In genomic region chr12:108792152-108792545, GRCm38 (mm10) we compare ENCODE assay signal across 1 mouse cellular context.
TF ChIP-seq lines count a peak whose summit lies in the region.

No protein-coding gene starts in this region.

TF ChIP-seq in CH12.LX, 34 proteins besides CTCF, POLR2A, EP300 and RAD21 (continued from another document):
- TF ChIP-seq TBP (conservative IDR thresholded peaks at IDR 0.05; ENCODE audit: low read depth, low read length) (peak; percentile 75; the same call in 1 of the 2 replicates), MYC (IDR thresholded peaks at IDR 0.05; ENCODE audit: low read depth, low read length) (no peak; the same call in none of the 2 replicates), NELFE (IDR thresholded peaks at IDR 0.05; ENCODE audit: low read depth, low read length) (peak; percentile 68), SMC3 (IDR thresholded peaks at IDR 0.05; ENCODE audit: low read depth, low read length) (no peak), IRF4 (IDR thresholded peaks at IDR 0.05; ENCODE audit: low read depth, low read length) (peak; percentile 67; the same call in 1 of the 2 replicates), TCF12 (IDR thresholded peaks at IDR 0.05; ENCODE audit: low read depth, low read length) (peak; percentile 48; the same call in 1 of the 2 replicates), ZNF384 (IDR thresholded peaks at IDR 0.05; ENCODE audit: low read depth, low read length) (peak; percentile 10; the same call in 1 of the 2 replicates), JUN (IDR thresholded peaks at IDR 0.05; ENCODE audit: insufficient read depth, low read depth, low read length) (no peak; the same call in 1 of the 2 replicates), ZKSCAN1 (IDR thresholded peaks at IDR 0.05; ENCODE audit: borderline replicate concordance, low read depth, low read length) (no peak), UBTF (IDR thresholded peaks at IDR 0.05; ENCODE audit: low read depth, low read length) (no peak), USF2 (conservative IDR thresholded peaks at IDR 0.05; ENCODE audit: low read depth, low read length) (no peak), PAX5 (IDR thresholded peaks at IDR 0.05; ENCODE audit: low read length) (no peak), MAZ (IDR thresholded peaks at IDR 0.05; ENCODE audit: low read depth, low read length) (no peak), GABPA (IDR thresholded peaks at IDR 0.05; ENCODE audit: insufficient replicate concordance, low read depth, low read length) (peak; percentile 8; the same call in 1 of the 2 replicates), POLR2AphosphoS2 (IDR thresholded peaks at IDR 0.05; ENCODE audit: low read depth, low read length) (no peak), SIN3A (IDR thresholded peaks at IDR 0.05; ENCODE audit: low read length) (peak; percentile 81), NRF1 (IDR thresholded peaks at IDR 0.05; ENCODE audit: low read depth, low read length) (peak; percentile 83), ETS1 (conservative IDR thresholded peaks at IDR 0.05; ENCODE audit: low read depth, low read length) (no peak; the same call in 1 of the 2 replicates)
